Mouse (Mus musculus) lung, postnatal 0 days (tissue): ENCODE measurements around the gene C1ql3.

ENCODE experiments used
- CTCF ChIP-seq: IDR thresholded peaks from 2 replicates; pipeline ENCODE4 v1.5.1; 2016; ENCODE audit warnings: antibody characterized with exemption, mild to moderate bottlenecking
- EP300 ChIP-seq: IDR thresholded peaks from 2 replicates; pipeline ENCODE4 v1.6.1; 2016; ENCODE audit warnings: antibody characterized with exemption, mild to moderate bottlenecking, control low read depth

DNA sequence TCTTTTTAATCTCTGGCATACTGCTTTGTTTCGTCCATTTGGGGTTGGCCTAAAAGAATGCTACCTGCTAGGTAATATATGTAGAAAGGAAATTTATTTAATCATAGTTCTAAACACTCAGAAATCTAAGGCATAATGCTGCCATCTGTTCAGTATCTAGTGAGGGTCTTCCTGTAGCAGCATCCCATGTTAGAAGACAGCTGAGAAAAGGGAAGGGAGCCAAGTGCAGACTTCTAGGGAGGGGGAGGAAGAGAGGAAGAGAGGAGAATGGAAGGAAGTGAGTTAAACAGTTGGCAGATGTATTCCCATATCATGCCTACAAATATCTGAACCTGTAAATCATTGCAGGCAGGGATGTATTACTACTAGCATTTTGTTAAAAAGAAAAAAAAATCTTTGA, 7.3 kb upstream of the C1ql3 start:
- TF ChIP-seq CTCF = no peak
- no peak for TF ChIP-seq EP300
